Mouse (Mus musculus) heart, postnatal 4 days (tissue): ENCODE measurements around the gene Fam210b. TPM values are rescaled to one million over a fixed set of nuclear protein-coding genes. Genes with fewer than 3 reads are reported as not detected.
A peak's percentile ranks its signal among the peaks of the same experiment; 100 is the strongest.

Experiments used
- DNase-seq: peaks from one replicate; pipeline ENCODE4 v3.0.0; 2021
- total RNA-seq, 2 experiments: library from RNA; stranded (reverse); gene quantifications; 2 replicates each; pipeline ENCODE4 v1.2.3; 2021

Gene Fam210b
- total RNA-seq, 2 experiments from 2014 or later, result 7.3 to 8.1 TPM

GRCm38 (mm10) chr2:172350773-172351172 is 5.4 kb downstream of the Fam210b start:
- DNase-seq, result no peak

- no peak for DNase-seq
Observed at GRCm38 (mm10) chr2:172353218-172353617, 7.9 kb downstream of the Fam210b start.

GRCm38 (mm10) chr2:172354761-172355160 is 9.4 kb downstream of the Fam210b start:
- DNase-seq, result no peak

- DNase-seq, result no peak
Observed at GRCm38 (mm10) chr2:172355833-172356232, 10.5 kb downstream of the Fam210b start.

- no peak for DNase-seq
Observed at GRCm38 (mm10) chr2:172363176-172363575, 17.8 kb downstream of the Fam210b start.

GRCm38 (mm10) chr2:172370411-172371223 is 25.3 kb downstream of the Fam210b start, which contains the start of the genes Aurka and Cstf1:
Gene Aurka, minus strand, starts transcription at chr2:172370535.
Gene Cstf1, plus strand, starts transcription at chr2:172370681.
- peak; percentile 95 for DNase-seq

- DNase-seq, result no peak
Observed at GRCm38 (mm10) chr2:172371258-172371657, 25.9 kb downstream of the Fam210b start.

- no peak for DNase-seq
Observed at GRCm38 (mm10) chr2:172376551-172376950, 31.2 kb downstream of the Fam210b start.

- no peak for DNase-seq
Observed at GRCm38 (mm10) chr2:172376999-172377515, 31.7 kb downstream of the Fam210b start.

- DNase-seq, result peak; percentile 49
Observed at GRCm38 (mm10) chr2:172378332-172378731, 33.0 kb downstream of the Fam210b start.

GRCm38 (mm10) chr2:172380513-172380912 is 35.1 kb downstream of the Fam210b start:
- DNase-seq, result no peak

GRCm38 (mm10) chr2:172381341-172381740 is 36.0 kb downstream of the Fam210b start:
- DNase-seq, result no peak

- DNase-seq, result no peak
Observed at GRCm38 (mm10) chr2:172381898-172382297, 36.5 kb downstream of the Fam210b start.

GRCm38 (mm10) chr2:172384715-172385114 is 39.4 kb downstream of the Fam210b start:
- DNase-seq, result no peak

- DNase-seq, result no peak
Observed at GRCm38 (mm10) chr2:172390341-172390740, 45.0 kb downstream of the Fam210b start.

GRCm38 (mm10) chr2:172392041-172392521 is 46.7 kb downstream of the Fam210b start:
- DNase-seq, result no peak

GRCm38 (mm10) chr2:172393391-172394051 is 48.2 kb downstream of the Fam210b start, which contains the start of gene Cass4:
Gene Cass4, plus strand, starts transcription at chr2:172393794.
- DNase-seq, result peak; percentile 33

- no peak for DNase-seq
Observed at GRCm38 (mm10) chr2:172394052-172394392, 48.7 kb downstream of the Fam210b start.

- no peak for DNase-seq
Observed at GRCm38 (mm10) chr2:172394671-172395070, 49.3 kb downstream of the Fam210b start.

- no peak for DNase-seq
Observed at GRCm38 (mm10) chr2:172395961-172396360, 50.6 kb downstream of the Fam210b start.

- DNase-seq, result no peak
Observed at GRCm38 (mm10) chr2:172399901-172400300, 54.5 kb downstream of the Fam210b start.

GRCm38 (mm10) chr2:172401116-172401825 is 55.9 kb downstream of the Fam210b start:
- DNase-seq, result no peak

- DNase-seq, result no peak
Observed at GRCm38 (mm10) chr2:172404239-172404638, 58.9 kb downstream of the Fam210b start.
